Mouse (Mus musculus): ENCODE measurements at regions not wholly inside any gene's neighbourhood (a gene's known extent, or its start where the extent isn't known, plus 50 kb on each side); places are given as distances from the start of the nearest gene placed in this dataset.

- DNase-seq (ENCODE audit: extremely low read depth, low read depth, low spot score): peak; percentile 27
- H3K79me2 ChIP-seq (ENCODE audit: control insufficient read depth, insufficient read depth, low read length): no peaks in the 10 kb centered on the region
- no peak overlapping the region for H3K9ac ChIP-seq (ENCODE audit: low read depth, low read length)
- no peaks in the 10 kb centered on the region for H3K36me3 ChIP-seq (ENCODE audit: control insufficient read depth, insufficient read depth, low read length)
- no peaks in the 10 kb centered on the region for H3K27me3 ChIP-seq (ENCODE audit: control insufficient read depth, insufficient read depth, low read length)
- no peak overlapping the region for H3K27ac ChIP-seq (replicated peaks; ENCODE audit: insufficient read depth, low read depth, low read length)
- TF ChIP-seq CTCF (IDR thresholded peaks at IDR 0.05; ENCODE audit: low read depth, low read length): no peak
- no peak for TF ChIP-seq POLR2A (IDR thresholded peaks at IDR 0.05; ENCODE audit: extremely low read depth, insufficient read depth, low read length)
- 28% methylated on average over 5 of the region's 5 CpGs for WGBS
- H3K4me3 ChIP-seq (ENCODE audit: insufficient read depth, low read depth, low read length): no peak overlapping the region
- H3K4me1 ChIP-seq (ENCODE audit: control insufficient read depth, insufficient read depth, low read length): no peaks in the 10 kb centered on the region
These were observed 122.0 kb upstream of the Rnaseh2b start for GRCm38 (mm10) chr14:62170385-62170784.

DNA sequence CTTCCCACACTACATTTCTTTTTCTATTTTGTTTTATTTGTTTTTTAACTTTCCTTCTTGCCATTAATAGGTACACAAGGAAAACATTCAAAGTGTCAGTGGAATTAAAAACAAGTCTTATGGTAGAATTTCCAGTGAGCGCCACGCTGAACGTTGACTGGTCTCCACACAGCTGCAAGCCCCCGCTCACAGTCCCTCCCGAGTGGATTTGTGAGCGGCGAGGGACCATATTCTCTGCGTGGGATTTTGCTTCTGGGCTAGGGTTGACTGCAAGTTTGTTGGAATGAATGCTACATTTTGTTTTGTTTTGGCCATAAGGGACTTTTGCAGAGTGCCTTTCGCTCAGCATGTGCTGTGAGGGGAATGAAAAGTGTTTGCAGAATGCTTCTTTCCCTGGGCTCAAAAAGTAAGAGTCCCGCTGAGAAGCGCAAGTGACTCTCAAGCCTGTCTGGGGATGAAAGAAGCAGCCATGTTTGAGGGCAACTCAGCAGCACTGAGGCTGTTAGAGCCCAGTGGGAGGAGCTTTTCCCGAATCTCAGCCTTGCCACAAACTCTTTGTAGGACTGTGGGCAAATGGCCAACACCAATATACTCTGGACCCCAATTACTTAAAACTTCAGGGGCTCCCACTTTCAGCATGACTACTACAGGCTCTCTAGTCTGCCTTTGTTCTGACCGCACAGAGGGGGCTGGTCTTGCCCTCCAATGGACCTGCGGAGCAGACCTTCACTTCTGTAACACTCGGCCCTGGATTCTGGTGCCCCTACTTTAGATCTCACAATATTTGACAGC is 120.9 kb upstream of the Rnaseh2b start:
- 91% methylated on average over 15 of the region's 15 CpGs for WGBS
- H3K27me3 ChIP-seq (ENCODE audit: control insufficient read depth, insufficient read depth, low read length): no peaks in the 10 kb centered on the region
- H3K36me3 ChIP-seq (ENCODE audit: control insufficient read depth, insufficient read depth, low read length): no peaks in the 10 kb centered on the region
- TF ChIP-seq CTCF (IDR thresholded peaks at IDR 0.05; ENCODE audit: low read depth, low read length) (no peak), POLR2A (IDR thresholded peaks at IDR 0.05; ENCODE audit: extremely low read depth, insufficient read depth, low read length) (no peak)
- DNase-seq (ENCODE audit: extremely low read depth, low read depth, low spot score): no peak
- no peak overlapping the region for H3K4me3 ChIP-seq (ENCODE audit: insufficient read depth, low read depth, low read length)
- H3K79me2 ChIP-seq (ENCODE audit: control insufficient read depth, insufficient read depth, low read length): no peaks in the 10 kb centered on the region
- H3K27ac ChIP-seq (replicated peaks; ENCODE audit: insufficient read depth, low read depth, low read length): no peak overlapping the region
- H3K4me1 ChIP-seq (ENCODE audit: control insufficient read depth, insufficient read depth, low read length): no peaks in the 10 kb centered on the region
- H3K9ac ChIP-seq (ENCODE audit: low read depth, low read length): no peak overlapping the region

- Histone ChIP-seq H3K27me3 (ENCODE audit: control insufficient read depth, insufficient read depth, low read length) (no peaks in the 10 kb centered on the region), H3K9ac (ENCODE audit: low read depth, low read length) (no peak overlapping the region), H3K36me3 (ENCODE audit: control insufficient read depth, insufficient read depth, low read length) (no peaks in the 10 kb centered on the region), H3K27ac (replicated peaks; ENCODE audit: insufficient read depth, low read depth, low read length) (no peak overlapping the region), H3K79me2 (ENCODE audit: control insufficient read depth, insufficient read depth, low read length) (no peaks in the 10 kb centered on the region), H3K4me1 (ENCODE audit: control insufficient read depth, insufficient read depth, low read length) (no peaks in the 10 kb centered on the region), H3K4me3 (ENCODE audit: insufficient read depth, low read depth, low read length) (no peak overlapping the region)
- 74% methylated on average over 16 of the region's 16 CpGs for WGBS
- TF ChIP-seq CTCF (IDR thresholded peaks at IDR 0.05; ENCODE audit: low read depth, low read length): no peak
- no peak for TF ChIP-seq POLR2A (IDR thresholded peaks at IDR 0.05; ENCODE audit: extremely low read depth, insufficient read depth, low read length)
- DNase-seq (ENCODE audit: extremely low read depth, low read depth, low spot score): no peak
These were observed 118.4 kb upstream of the Rnaseh2b start for GRCm38 (mm10) chr14:62173835-62174530.

DNA sequence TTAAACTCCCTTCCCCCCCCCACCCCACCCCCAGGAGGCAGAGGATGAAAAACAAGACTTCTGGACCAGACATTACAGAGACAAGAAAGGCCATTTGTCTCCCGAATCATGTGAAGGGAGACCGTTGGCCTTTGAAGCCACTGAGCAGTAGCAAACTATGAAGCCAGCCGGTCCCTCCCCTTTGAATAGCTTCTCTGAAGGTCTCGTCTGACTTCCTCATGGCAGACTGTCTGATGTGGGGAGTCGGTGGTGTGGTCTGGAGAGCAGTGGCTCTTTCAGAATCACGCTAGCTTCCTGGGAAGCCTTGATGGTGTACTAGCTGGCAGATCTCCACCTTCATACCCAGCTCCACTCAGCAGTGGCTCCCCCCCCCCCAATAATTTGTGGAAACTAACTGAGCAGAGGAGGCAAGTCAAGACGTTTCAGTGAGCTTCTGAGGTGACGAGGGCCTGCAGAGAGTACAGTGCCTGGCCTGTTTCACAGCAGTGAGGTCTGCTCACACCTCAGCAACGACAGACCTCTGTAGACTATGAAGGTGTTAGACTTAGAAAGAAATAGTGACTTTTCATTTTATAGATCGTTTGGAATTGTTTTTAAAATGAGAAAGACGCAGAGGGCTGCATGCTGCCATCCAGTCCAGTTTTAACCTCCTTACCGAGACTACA is 116.9 kb upstream of the Rnaseh2b start:
- no peak overlapping the region for H3K9ac ChIP-seq (ENCODE audit: low read depth, low read length)
- no peaks in the 10 kb centered on the region for H3K27me3 ChIP-seq (ENCODE audit: control insufficient read depth, insufficient read depth, low read length)
- no peak overlapping the region for H3K4me3 ChIP-seq (ENCODE audit: insufficient read depth, low read depth, low read length)
- TF ChIP-seq POLR2A (IDR thresholded peaks at IDR 0.05; ENCODE audit: extremely low read depth, insufficient read depth, low read length) (no peak), CTCF (IDR thresholded peaks at IDR 0.05; ENCODE audit: low read depth, low read length) (no peak)
- no peak for DNase-seq (ENCODE audit: extremely low read depth, low read depth, low spot score)
- WGBS: 80% methylated on average over 12 of the region's 12 CpGs
- H3K27ac ChIP-seq (replicated peaks; ENCODE audit: insufficient read depth, low read depth, low read length): no peak overlapping the region
- no peaks in the 10 kb centered on the region for H3K4me1 ChIP-seq (ENCODE audit: control insufficient read depth, insufficient read depth, low read length)
- no peaks in the 10 kb centered on the region for H3K36me3 ChIP-seq (ENCODE audit: control insufficient read depth, insufficient read depth, low read length)
- H3K79me2 ChIP-seq (ENCODE audit: control insufficient read depth, insufficient read depth, low read length): no peaks in the 10 kb centered on the region

GRCm38 (mm10) chr14:62177509-62177908 is 114.9 kb upstream of the Rnaseh2b start:
- H3K27ac ChIP-seq (replicated peaks; ENCODE audit: insufficient read depth, low read depth, low read length): no peak overlapping the region
- no peak overlapping the region for H3K4me3 ChIP-seq (ENCODE audit: insufficient read depth, low read depth, low read length)
- H3K27me3 ChIP-seq (ENCODE audit: control insufficient read depth, insufficient read depth, low read length): no peaks in the 10 kb centered on the region
- WGBS: 70% methylated on average over 5 of the region's 5 CpGs
- no peak overlapping the region for H3K9ac ChIP-seq (ENCODE audit: low read depth, low read length)
- H3K36me3 ChIP-seq (ENCODE audit: control insufficient read depth, insufficient read depth, low read length): no peaks in the 10 kb centered on the region
- H3K4me1 ChIP-seq (ENCODE audit: control insufficient read depth, insufficient read depth, low read length): no peaks in the 10 kb centered on the region
- no peaks in the 10 kb centered on the region for H3K79me2 ChIP-seq (ENCODE audit: control insufficient read depth, insufficient read depth, low read length)
- TF ChIP-seq CTCF (IDR thresholded peaks at IDR 0.05; ENCODE audit: low read depth, low read length): no peak
- TF ChIP-seq POLR2A (IDR thresholded peaks at IDR 0.05; ENCODE audit: extremely low read depth, insufficient read depth, low read length): no peak
- DNase-seq (ENCODE audit: extremely low read depth, low read depth, low spot score): peak; percentile 53

All from liver, adult 2 months (tissue).